Mouse (Mus musculus) embryo, embryonic 11.5 days (tissue): Measurements from ENCODE around the gene Psmb5.
A peak's percentile ranks its signal among the peaks of the same experiment; 100 is the strongest.

ENCODE experiments used
- DNase-seq: peaks from one replicate; pipeline ENCODE4 v3.0.0-alpha.2; 2012; ENCODE audit warnings: low read depth, low spot score

Psmb5 gene

DNA sequence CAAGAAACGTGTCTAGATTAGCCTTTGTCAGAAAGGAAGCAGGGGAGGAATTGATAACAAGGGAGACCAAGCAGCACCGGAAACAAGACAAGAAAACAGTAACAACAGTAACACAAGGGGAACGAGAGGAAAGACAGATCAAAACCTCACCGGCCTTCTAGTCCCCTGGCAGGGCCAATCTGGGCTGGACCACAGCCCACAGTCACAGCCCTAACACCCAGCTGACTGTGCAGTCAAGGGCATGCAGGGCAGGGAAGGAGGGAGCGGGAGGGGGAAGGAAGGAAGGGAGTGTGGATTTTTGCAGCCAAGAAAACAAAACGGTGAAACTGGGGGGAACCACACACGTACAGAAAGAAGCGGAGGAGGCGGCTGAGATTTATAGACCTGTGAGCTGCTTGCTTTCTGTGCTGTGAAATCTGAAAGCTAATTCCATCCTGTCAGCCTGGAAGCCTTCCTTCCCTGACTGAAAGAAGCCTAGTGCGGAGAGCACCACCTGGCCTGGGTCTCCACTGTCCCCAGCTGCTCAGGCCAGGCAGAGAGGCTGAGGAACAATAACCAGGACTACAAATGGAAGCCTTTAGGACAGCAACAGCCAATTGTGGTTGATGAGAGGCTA is 25.4 kb downstream of the Psmb5 start:
- no peak for DNase-seq

GRCm38 (mm10) chr14:54591056-54591455 is 26.8 kb downstream of the Psmb5 start:
- DNase-seq: no peak

GRCm38 (mm10) chr14:54583681-54584338 is 34.0 kb downstream of the Psmb5 start:
- no peak for DNase-seq

DNA sequence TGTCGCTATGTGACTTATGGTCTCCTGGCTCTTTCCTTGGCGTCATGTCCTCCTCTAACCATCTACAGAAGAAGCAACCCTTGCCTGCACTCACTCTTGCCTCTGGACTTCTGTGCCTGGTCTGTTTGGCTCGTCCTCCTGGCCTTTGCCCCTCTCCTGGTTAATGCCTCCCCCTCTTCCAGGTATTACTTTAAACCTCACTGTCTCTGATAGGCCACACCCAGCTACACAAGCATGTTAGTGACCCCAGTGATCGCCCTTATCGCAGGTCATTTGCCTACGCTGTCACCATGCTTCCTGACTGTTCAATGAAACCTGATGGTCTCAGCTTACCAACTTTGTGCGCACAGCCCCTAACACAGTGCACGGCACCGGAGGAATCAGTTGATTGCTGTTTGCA is 35.3 kb downstream of the Psmb5 start:
- no peak for DNase-seq

GRCm38 (mm10) chr14:54579638-54580037 is 38.2 kb downstream of the Psmb5 start:
- DNase-seq: no peak

- peak; percentile 46 for DNase-seq
These were observed 39.8 kb downstream of the Psmb5 start for GRCm38 (mm10) chr14:54578063-54578462.

- peak; percentile 85 for DNase-seq
These were observed 40.5 kb downstream of the Psmb5 start, which contains the start of gene Ajuba for GRCm38 (mm10) chr14:54577089-54577982. TSS of gene Ajuba (minus strand) at chr14:54577558.

DNA sequence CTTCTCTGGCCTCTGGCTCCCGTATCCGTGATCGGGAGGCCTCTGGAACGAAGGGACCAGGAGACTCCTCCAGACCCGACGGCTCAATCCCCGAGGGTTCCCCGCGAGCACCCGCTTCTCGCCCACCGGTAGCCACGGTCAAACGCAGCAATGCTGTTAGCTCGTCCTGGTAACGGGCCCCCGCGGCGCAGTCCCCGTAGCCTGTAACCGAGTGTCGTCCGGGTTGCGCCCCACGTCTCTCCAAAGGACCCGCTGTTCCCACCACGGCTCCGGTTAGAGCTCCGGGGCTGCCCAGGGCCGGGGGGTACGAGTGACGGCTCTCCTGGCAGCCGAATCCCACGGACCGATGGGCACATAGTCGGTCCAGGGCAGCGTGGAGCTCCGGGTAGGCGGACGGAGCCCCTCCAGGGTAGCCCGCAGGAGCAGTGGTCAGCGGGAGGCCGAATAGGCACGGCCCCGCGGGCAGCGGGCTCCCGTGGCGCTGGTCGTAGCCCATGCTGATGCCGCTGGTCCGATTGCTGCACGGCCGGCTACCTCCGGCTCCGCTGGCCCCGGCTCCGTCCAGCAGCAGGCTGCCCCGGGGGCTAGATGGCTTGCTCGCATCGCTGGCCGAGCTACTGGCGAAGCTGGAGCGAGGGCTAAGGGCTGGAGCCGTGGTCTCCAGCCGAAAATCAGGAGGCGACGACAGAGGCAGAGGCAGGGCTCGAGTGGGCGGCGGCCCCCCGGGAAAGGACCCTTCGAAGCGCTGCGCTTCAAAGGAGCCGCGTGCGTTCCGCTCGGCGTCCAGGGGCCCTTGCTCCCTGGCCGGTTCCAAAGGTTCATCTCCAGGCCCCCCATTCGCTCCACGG is 41.4 kb downstream of the Psmb5 start:
- no peak for DNase-seq

- peak; percentile 81 for DNase-seq
These were observed 42.2 kb downstream of the Psmb5 start for GRCm38 (mm10) chr14:54575631-54576030.

DNA sequence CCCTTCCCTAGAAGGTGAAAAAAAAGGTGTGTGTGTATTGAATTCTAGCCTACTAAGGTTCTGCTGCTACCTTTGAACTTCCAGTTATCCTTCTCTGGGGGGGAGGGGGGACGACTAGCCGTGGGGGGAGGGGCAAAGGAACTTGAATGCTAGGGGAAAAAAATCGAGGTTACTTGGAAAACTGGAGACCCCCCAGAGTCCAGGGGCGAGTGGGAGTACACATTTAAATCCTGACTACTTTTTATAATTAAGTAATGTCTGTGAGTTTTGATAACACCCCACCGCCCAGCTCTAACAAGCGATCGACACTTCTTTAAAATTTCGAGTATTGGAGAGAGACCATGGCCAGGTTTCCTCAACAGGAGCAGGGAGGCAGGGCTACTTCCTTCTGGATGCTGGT is 42.8 kb downstream of the Psmb5 start:
- no peak for DNase-seq

DNA sequence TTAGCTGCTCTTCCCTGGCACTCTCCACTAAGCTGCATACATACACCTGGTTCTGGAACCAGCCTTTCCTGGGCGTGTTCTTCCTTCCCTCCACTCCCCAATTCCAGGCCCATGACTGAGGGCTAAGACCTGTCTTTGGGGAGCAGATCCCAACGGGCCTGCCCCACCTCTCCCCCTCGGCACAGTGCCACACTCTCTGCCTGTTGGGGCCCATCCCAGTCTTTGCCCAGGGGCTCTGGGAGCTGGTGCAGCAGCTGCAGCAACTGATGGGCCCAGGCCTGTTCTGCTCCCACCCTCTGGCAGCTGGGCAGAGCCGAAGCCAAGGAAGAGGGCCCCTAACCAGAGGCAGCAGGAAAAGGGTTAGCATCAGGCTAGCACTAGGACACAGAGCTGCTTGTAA is 43.6 kb downstream of the Psmb5 start:
- no peak for DNase-seq

- peak; percentile 55 for DNase-seq
These were observed 44.8 kb downstream of the Psmb5 start for GRCm38 (mm10) chr14:54572790-54573736.

- DNase-seq: no peak
These were observed 45.7 kb downstream of the Psmb5 start for GRCm38 (mm10) chr14:54572122-54572521.

GRCm38 (mm10) chr14:54569451-54570392 is 48.1 kb downstream of the Psmb5 start:
- no peak for DNase-seq

- DNase-seq: peak; percentile 67
These were observed 49.0 kb downstream of the Psmb5 start for GRCm38 (mm10) chr14:54568694-54569414.
